Mouse (Mus musculus): ENCODE measurements around the gene Gm9767. TPM values are rescaled to one million over a fixed set of nuclear protein-coding genes. Genes with fewer than 3 reads are reported as not detected.

The Gm9767 gene
- polyA plus RNA-seq, 1 experiment from 2014 or later, result 0.15 TPM

DNA sequence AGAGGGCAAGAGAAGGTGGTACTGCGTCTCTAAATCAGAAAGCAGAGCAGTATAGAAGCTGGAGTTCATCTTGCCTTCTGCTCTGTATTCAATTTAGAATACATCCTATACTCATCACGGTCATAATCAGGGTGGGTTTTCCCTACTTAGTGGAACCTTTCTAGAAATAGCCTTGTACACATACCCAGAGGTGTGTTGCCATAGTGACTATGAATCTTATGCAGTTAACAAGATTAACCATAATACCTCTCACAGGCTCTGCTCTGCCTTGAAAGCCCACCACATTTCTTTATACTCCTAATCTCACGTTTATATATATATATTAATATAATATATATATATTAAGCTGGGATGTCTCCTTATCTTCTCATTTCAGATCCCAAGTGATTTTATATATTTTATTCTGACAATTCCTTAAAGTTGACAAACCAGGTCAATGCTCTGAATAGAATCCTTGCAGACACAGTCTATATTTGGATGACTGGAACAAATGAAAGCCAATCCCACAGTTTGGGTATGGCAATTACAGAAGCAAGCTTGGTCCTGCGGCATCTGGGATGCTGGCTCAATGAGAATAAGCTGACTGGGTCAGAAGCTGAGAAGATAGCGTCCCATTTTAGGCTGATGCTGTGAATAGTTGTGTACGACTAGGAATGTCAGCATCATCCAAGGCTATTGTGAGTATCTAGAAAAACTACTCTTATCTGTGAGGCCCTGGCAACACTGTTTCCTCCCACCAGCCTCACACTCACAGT is 41.2 kb downstream of the Gm9767 start:
- no peaks in the 10 kb centered on the region for H3K36me3 ChIP-seq (replicated peaks)
- 91% methylated on average over 6 of the region's 6 CpGs for WGBS

DNA sequence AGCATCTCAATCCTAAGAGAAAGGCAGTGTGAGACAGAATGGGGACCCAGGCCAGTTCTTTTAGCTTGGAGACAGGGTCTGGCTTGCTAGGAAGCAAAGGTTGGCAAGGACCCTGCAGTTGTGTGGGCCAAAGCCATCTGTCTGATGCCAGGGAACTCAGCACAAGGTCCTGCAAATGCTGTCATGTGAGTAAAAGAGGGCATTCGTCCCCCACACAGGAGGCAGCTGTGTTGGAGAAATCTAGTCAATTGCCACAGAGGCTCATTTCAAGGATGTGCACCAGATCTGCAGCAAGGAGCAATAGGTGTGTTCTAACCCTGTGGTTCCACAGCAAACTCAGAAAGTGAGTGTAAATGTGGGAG is 41.7 kb downstream of the Gm9767 start:
- H3K4me1 ChIP-seq, result no peaks in the 10 kb centered on the region
- H3K27me3 ChIP-seq (ENCODE audit: poor library complexity, severe bottlenecking), result no peaks in the 10 kb centered on the region
- no peak for DNase-seq (ENCODE audit: extremely low spot score, low spot score)
- H3K9me3 ChIP-seq, result no peaks in the 10 kb centered on the region
- no peaks in the 10 kb centered on the region for H3K36me3 ChIP-seq (replicated peaks)
- no peak overlapping the region for H3K27ac ChIP-seq
- no peak overlapping the region for H3K4me3 ChIP-seq
- WGBS, result 68% methylated on average over 1 of the region's 1 CpGs

More for the DNA sequence above, 41.2 kb downstream of the Gm9767 start:
- no peak overlapping the region for H3K4me3 ChIP-seq
- H3K4me1 ChIP-seq, result no peaks in the 10 kb centered on the region
- no peak overlapping the region for H3K27ac ChIP-seq
- DNase-seq (ENCODE audit: extremely low spot score, low spot score), result no peak
- H3K9me3 ChIP-seq, result no peaks in the 10 kb centered on the region
- H3K27me3 ChIP-seq (ENCODE audit: poor library complexity, severe bottlenecking), result no peaks in the 10 kb centered on the region

Other genes with a start within 250 kb of the Gm9767 start
- gene Tmem200a, start 797 bp downstream of the Gm9767 start, polyA plus RNA-seq (2016; fragmentation: Nextera tagmentation; extraction: Ambion mirVana), result 1.9 and 4.9 TPM in 2 replicates
- gene Samd3, start 151.5 kb downstream of the Gm9767 start, polyA plus RNA-seq (2016; fragmentation: Nextera tagmentation; extraction: Ambion mirVana), result 3.6 and 6.0 TPM in 2 replicates

Data from forebrain, embryonic 10.5 days (tissue).